Mouse (Mus musculus): ENCODE data around the gene Sinhcaf.
"Not testable (repeated sequence)": the region's sequence is repeated elsewhere in the genome, so short reads cannot be mapped to it uniquely, and the experiment has no call there.

Sinhcaf gene

GRCm38 (mm10) chr6:148946409-148946742 is at the start of gene Sinhcaf:
Sinhcaf (minus strand) TSS chr6:148946467.
- peak; percentile 96 for DNase-seq (ENCODE audit: low spot score)

DNA sequence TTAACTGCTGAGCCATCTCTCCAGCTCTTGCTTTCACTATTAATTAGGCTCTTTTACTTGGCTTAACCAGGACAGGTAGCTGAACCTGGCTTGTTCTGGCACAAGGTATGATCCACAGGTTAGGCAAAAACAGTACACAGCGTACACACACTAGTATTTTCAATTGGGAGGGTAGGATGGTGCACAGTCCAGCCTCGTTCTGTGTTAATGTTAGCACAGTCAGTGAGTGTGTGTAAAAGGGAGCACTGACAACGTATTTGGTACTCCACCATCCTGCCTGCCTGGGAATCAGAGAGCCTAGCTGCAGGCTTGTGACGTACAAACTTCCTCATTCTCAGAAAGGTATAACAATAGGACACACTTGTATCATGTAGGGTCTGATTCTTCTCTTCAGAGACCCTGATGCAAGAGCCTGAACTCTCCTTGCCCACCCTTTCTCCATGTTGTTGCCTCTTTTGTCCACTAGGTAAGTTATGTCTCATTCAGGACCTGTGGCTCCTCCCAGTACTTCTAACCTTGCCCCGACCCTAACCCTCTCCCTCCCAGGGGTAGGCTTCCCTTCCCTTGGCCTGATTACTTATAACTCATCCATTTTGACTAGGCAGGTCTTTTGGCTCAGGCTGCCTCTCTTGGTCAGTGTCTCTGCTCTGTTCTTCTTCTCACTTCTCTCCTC is 48.2 kb upstream of the Sinhcaf start:
- DNase-seq (ENCODE audit: low spot score), result no peak

GRCm38 (mm10) chr6:148993117-148994077 is 47.1 kb upstream of the Sinhcaf start:
- peak; percentile 18 for DNase-seq (ENCODE audit: low spot score)

DNA sequence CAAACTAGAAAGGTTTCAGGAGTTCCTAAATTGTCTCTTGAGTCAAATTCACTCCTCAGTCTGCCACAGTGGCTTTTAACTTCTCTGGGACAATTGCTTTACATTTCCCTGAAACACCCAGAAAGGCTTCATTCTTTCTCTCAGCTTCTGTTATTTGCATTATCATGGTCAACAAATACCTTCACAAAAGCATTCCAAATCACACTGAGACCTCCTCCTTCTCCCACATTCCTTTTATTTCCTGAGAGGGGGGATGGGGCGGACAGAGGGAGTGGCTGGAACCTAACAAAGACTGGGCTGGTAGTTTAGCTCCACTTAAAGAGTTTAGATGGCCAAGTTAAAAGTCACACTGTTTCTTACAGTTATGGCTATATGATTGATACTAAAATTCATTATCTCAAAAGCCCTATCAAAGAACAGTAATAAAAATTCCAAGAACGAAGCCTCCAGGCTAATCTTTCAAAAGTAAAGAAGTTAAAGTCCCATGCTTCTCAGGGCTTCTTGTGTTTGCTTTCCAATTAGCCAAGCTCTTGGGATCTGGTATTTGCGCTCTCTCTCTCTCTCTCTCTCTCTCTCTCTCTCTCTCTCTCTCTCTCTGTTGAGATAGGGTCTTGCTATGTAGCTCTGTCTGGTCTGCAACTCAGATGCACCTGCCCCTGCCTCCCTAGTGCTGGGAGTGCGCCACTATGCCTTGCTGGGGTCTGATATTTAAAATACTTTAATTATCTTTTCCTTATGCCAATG is 46.3 kb upstream of the Sinhcaf start:
- no peak for DNase-seq (ENCODE audit: low spot score)

DNA sequence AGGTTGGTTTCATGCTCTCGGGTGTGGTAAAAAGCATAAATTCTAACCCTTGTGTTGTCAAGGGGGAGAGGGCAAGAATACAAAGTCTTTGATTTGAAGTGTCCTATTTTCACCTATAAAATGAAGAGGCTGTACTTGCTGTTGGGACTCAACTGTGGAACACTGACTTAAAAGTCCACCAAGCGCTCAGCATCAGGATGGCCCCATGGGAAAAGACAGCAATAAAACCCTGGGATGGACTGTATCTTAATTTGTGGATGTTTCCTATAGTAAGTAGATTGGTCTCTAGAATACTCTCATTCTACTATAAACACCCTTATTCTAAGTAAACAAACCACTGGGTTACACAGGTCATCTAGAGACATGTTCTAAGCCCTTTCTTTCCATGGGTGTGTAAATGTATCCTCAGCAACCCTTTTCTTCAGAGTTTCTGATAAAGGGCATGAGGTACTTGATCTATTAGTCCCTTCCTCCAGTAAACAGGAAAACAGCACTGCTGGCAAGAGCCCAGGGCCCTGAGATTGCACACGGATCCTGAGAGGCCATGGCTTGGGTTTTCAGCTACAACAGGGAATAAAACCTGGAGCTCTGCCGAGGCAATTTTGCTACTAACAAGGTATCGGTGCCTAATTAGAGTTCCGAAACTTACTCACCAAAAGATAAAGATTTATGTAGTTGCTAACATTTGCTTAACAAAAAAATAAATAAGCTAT is 45.5 kb upstream of the Sinhcaf start:
- DNase-seq (ENCODE audit: low spot score), result no peak

DNA sequence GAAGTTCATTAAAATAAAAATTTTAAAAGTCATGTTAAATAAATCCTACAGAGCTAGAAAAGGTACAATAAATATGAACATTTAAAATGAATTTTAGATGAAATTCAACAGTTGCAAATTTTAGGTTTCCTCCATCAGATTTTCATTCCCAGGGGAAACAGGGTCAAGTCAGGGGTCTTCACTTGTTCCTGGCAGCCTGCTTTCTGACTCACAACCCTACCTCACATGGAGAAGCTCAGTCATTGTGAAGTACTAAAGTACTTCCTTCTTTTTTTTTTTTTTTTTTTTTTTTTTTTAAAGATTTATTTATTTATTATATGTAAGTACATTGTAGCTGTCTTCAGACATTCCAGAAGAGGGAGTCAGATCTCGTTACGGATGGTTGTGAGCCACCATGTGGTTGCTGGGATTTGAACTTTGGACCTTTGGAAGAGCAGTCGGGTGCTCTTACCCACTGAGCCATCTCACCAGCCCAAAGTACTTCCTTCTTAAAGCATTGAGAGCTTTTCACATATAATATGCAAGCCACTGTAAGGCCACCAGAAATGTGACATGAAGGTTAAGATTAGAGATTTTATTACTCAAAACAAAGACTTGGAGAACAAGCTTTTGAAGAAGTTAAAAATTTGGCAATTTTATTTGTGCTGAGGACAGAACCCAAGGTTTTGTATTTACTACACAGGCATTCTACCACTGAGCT is 43.7 kb upstream of the Sinhcaf start:
- DNase-seq (ENCODE audit: low spot score), result not testable (repeated sequence)

GRCm38 (mm10) chr6:148986003-148986402 is 39.7 kb upstream of the Sinhcaf start:
- DNase-seq (ENCODE audit: low spot score), result no peak

DNA sequence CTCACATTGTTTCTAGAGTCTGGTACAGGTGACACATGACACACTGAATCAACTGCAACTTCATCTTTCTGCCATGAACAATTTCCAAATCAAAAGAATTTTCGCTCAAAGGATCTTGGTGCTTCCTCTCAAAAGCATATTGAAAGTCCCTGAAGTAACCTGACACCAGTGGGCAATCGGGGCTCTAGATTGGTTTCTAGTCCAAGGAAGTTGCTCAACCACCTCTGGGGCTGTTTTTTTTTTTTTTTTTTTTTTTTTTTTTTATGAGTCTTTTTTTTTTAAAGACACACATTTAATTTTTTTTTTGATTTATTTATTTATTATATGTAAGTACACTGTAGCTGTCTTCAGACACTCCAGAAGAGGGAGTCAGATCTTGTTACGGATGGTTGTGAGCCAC is 34.2 kb upstream of the Sinhcaf start:
- no peak for DNase-seq (ENCODE audit: low spot score)

GRCm38 (mm10) chr6:148975096-148975495 is 28.8 kb upstream of the Sinhcaf start:
- DNase-seq (ENCODE audit: low spot score), result no peak

DNA sequence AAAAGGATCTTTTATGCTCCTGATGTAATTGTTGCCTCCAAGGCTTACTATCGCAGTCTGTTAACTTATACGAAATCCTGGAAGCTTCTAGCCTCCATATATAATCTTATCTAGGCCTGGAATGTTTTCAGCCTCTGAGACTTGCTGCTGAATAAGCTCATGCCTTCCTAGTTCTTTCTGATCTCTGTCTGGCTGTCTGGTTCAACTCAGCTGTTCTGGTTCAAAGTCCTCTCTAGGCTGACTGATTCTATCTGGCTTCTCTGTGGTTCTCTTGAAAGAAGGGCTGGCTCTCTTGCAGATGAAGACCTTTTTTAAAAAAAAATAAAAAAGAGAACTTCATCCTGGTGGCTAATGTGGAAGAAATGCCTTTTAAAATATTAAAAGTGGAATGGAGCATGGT is 26.6 kb upstream of the Sinhcaf start:
- no peak for DNase-seq (ENCODE audit: low spot score)

DNA sequence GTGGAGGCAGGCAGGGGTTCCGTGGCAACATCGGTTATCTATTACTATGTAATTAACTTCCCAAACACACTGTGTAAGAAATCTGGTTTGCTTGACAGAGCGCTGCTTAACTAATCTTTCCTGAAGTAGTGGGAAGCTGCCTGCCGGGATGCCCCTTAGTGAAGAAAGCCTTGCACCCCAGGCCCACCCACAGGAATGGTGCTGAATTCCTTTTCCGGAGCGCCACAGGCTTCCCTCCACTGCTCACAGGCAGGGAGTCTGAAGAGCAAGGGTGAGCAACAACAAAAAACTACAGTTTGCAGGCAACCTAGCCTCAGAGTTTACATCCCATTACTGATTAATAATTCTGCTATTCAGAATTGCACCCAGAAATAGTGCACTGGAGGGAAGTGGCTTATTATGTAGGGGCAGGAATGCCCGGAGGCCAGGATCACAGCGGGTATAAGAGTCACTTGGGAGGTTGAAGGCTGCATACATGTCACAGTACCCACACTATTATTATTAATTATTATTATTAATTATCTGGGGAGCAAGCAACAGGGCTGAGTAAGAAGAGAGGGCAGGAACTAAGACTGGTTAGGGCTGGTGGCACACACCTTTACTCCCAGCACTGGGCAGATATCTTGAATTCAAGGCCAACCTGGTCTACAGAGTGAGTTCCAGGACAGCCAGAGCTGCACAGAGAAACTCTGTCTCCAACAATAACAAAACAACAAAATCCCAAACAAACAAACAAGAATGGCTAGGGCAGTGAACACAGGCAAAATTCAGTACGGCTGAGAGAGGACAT is 26.0 kb upstream of the Sinhcaf start:
- no peak for DNase-seq (ENCODE audit: low spot score)

DNA sequence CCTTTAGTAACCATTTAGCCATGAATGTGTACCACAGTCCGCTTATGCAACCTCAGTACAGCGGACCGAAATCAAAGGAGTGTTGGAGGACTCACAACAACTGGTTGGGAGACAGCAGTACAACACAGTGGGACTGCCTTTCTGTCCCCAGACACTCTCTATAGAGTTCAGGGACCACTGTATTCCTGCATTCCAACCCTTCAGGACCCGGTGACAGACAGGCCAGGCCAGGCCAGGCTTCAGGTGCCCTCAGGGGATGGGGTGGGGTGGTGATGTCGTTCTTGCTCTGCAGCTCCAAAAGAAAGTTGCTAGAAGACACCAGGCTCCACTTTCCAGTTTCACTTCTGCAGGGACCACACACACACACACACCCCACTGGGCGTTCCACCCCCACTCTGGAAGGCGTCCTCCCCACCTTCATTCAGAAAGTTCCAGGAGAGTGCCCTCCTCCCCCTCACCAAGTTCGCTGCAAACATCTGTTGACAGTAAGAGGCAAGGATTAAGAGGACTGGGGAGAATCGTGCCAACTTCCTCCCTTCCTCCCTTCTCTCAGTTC is 25.2 kb upstream of the Sinhcaf start:
- no peak for DNase-seq (ENCODE audit: low spot score)

GRCm38 (mm10) chr6:148961285-148961684 is 15.0 kb upstream of the Sinhcaf start:
- DNase-seq (ENCODE audit: low spot score), result no peak

- no peak for DNase-seq (ENCODE audit: low spot score)
Observed at GRCm38 (mm10) chr6:148959540-148960238, 13.4 kb upstream of the Sinhcaf start.

DNA sequence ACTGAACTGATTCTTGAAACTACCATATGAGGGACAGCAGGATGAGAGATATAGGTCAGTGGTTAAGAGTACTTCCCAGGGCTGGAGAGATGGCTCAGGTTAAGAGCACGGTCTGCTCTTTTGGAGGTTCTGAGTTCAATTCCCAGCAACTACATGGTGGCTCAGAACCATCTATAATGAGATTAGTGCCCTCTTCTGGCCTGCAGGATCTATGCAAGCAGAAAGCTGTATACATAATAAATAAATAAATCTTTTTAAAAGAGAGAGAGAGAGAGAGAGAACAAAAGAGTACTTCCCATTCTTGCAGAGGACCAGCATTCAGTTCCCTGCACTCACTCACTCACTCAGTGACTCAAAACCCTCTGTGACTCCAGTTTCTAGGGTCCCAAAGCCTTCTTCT is 12.4 kb upstream of the Sinhcaf start:
- no peak for DNase-seq (ENCODE audit: low spot score)

- no peak for DNase-seq (ENCODE audit: low spot score)
Observed at GRCm38 (mm10) chr6:148957046-148957445, 10.8 kb upstream of the Sinhcaf start.

- DNase-seq (ENCODE audit: low spot score), result no peak
Observed at GRCm38 (mm10) chr6:148955641-148956420, 9.6 kb upstream of the Sinhcaf start.

DNA sequence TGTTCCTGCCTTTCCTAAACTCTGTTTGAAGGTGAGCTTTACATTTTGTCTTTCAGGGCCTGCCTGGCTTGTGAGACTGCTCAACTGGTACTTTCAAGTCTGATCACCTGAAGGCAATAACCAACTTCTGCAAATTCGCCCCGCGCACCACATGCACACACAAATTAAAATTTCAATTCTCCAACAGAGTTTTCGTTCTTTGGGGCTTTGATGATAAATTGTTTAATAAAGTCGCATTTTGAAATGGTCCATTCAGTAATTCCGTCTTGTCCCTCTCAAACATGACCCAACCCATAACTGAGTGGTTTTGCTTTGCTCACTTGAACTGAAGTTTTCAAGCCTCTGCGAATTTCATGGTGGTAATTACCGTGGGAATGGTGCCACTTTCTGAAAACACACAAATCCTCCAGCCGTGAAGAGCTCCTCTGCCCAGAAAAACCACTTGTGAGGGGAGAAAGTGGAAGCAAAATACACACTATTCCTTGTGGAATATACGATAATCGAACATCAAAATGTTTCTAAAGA is 676 bp upstream of the Sinhcaf start:
- peak; percentile 8 for DNase-seq (ENCODE audit: low spot score)

Data from layer of hippocampus, adult 11-12 months (tissue).